Mouse (Mus musculus) MEL (cell line): ENCODE data around the gene Erbb4. TPM values are rescaled to one million over a fixed set of nuclear protein-coding genes. Genes with fewer than 3 reads are reported as not detected.
"Not testable (repeated sequence)": the region's sequence is repeated elsewhere in the genome, so short reads cannot be mapped to it uniquely, and the experiment has no call there.

ENCODE experiments used
- DNase-seq: peaks from one replicate; pipeline ENCODE4 v3.0.0; 2011; ENCODE audit warnings: low read depth, low spot score
- H3K27ac ChIP-seq: 2 replicates; pipeline ENCODE4 v1.5.1; 2012; ENCODE audit warnings: low read depth, mild to moderate bottlenecking, control low read depth, low read length, moderate library complexity; ENCODE audit not compliant: control insufficient read depth
- H3K27me3 ChIP-seq, 2 experiments: fragments of 150-350 bp in 1 of 2; sonication (generic) in 1 of 2; 2 replicates each; pipeline ENCODE4 v1.6.1; 2012; ENCODE audit warnings: low read length in 2 of 2, mild to moderate bottlenecking in 2 of 2, improper control_type of control experiment in 1 of 2, moderate library complexity in 1 of 2; ENCODE audit not compliant: insufficient read depth in 2 of 2, control insufficient read depth in 1 of 2
- H3K36me3 ChIP-seq, 2 experiments: 2 replicates each; pipeline ENCODE4 v1.6.1; 2012 to 2014; ENCODE audit warnings: low read length in 2 of 2, improper control_type of control experiment in 1 of 2, inconsistent platforms in 1 of 2, mild to moderate bottlenecking in 1 of 2; ENCODE audit not compliant: insufficient read depth in 2 of 2, control insufficient read depth in 1 of 2
- H3K4me1 ChIP-seq, 2 experiments: fragments of 150-350 bp in 1 of 2; sonication (generic) in 1 of 2; 2 replicates each; pipeline ENCODE4 v1.6.1; 2012; ENCODE audit warnings: low read length in 2 of 2, improper control_type of control experiment in 1 of 2, mild to moderate bottlenecking in 1 of 2; ENCODE audit not compliant: insufficient read depth in 2 of 2, control insufficient read depth in 1 of 2
- H3K4me3 ChIP-seq, 2 experiments: fragments of 150-350 bp in 1 of 2; sonication (generic) in 1 of 2; 2 replicates each; pipeline ENCODE4 v1.5.1; 2012; ENCODE audit warnings: low read depth in 2 of 2, low read length in 2 of 2, mild to moderate bottlenecking in 2 of 2, moderate library complexity in 2 of 2, control low read depth in 1 of 2, improper control_type of control experiment in 1 of 2; ENCODE audit not compliant: control insufficient read depth in 1 of 2, insufficient read depth in 1 of 2
- H3K79me2 ChIP-seq: 2 replicates; pipeline ENCODE4 v1.6.1; 2012; ENCODE audit warnings: mild to moderate bottlenecking, low read length, moderate library complexity; ENCODE audit not compliant: control insufficient read depth, poor library complexity, insufficient read depth
- H3K9ac ChIP-seq: 2 replicates; pipeline ENCODE4 v1.6.1; 2012; ENCODE audit warnings: low read depth, mild to moderate bottlenecking, control low read depth, low read length, moderate library complexity; ENCODE audit not compliant: control insufficient read depth, poor library complexity, severe bottlenecking
- H3K9me3 ChIP-seq: fragments of 150-350 bp; sonication (generic); replicated peaks from 2 replicates; pipeline ENCODE4 v1.6.1; 2012; ENCODE audit warnings: mild to moderate bottlenecking, low read length, improper control_type of control experiment, moderate library complexity; ENCODE audit not compliant: insufficient read depth
- CTCF ChIP-seq, 3 experiments: IDR thresholded peaks in 2 of 3; conservative IDR thresholded peaks in 1 of 3; 2 replicates each; pipeline ENCODE4 v1.5.1; 2011 to 2012; ENCODE audit warnings: low read length in 3 of 3, low read depth in 2 of 3, mild to moderate bottlenecking in 2 of 3, improper control_type of control experiment in 1 of 3, inconsistent platforms in 1 of 3, mixed read lengths in 1 of 3, moderate library complexity in 1 of 3; ENCODE audit not compliant: control insufficient read depth in 1 of 3, insufficient read depth in 1 of 3, poor library complexity in 1 of 3, severe bottlenecking in 1 of 3
- E2F4 ChIP-seq: IDR thresholded peaks from 2 replicates; pipeline ENCODE4 v1.6.1; 2011; ENCODE audit warnings: low read depth, low read length, improper control_type of control experiment, borderline replicate concordance
- EP300 ChIP-seq, 2 experiments: IDR thresholded peaks; 2 replicates each; pipeline ENCODE4 v1.6.1; 2011; ENCODE audit warnings: improper control_type of control experiment in 2 of 2, low read length in 2 of 2, low read depth in 1 of 2, mild to moderate bottlenecking in 1 of 2
- ETS1 ChIP-seq: IDR thresholded peaks from 2 replicates; pipeline ENCODE4 v1.6.1; 2012; ENCODE audit warnings: low read depth, mild to moderate bottlenecking, inconsistent platforms, low read length, improper control_type of control experiment, moderate library complexity
- GABPA ChIP-seq: IDR thresholded peaks from 2 replicates; pipeline ENCODE4 v1.6.1; 2012; ENCODE audit warnings: low read depth, mild to moderate bottlenecking, inconsistent platforms, low read length, improper control_type of control experiment, moderate library complexity
- HCFC1 ChIP-seq: IDR thresholded peaks from 2 replicates; pipeline ENCODE4 v1.6.1; 2012; ENCODE audit warnings: low read depth, mild to moderate bottlenecking, inconsistent platforms, low read length, improper control_type of control experiment, moderate library complexity
- JUND ChIP-seq: IDR thresholded peaks from 2 replicates; pipeline ENCODE4 v1.6.1; 2011; ENCODE audit warnings: low read depth, mild to moderate bottlenecking, improper control_type of control experiment, low read length
- MEF2A ChIP-seq: IDR thresholded peaks from 2 replicates; pipeline ENCODE4 v1.6.1; 2014; ENCODE audit warnings: low read depth, mild to moderate bottlenecking, inconsistent platforms, low read length, improper control_type of control experiment; ENCODE audit not compliant: poor library complexity, insufficient replicate concordance, severe bottlenecking; ENCODE audit errors: extremely low read depth
- MXI1 ChIP-seq: IDR thresholded peaks from 2 replicates; pipeline ENCODE4 v1.6.1; 2011; ENCODE audit warnings: mild to moderate bottlenecking, low read depth, low read length, improper control_type of control experiment
- MYC ChIP-seq: IDR thresholded peaks from 2 replicates; pipeline ENCODE4 v1.6.1; 2011; ENCODE audit warnings: low read depth, mild to moderate bottlenecking, low read length, improper control_type of control experiment, moderate library complexity
- POLR2AphosphoS5 ChIP-seq: IDR thresholded peaks from 2 replicates; pipeline ENCODE4 v1.6.1; 2012; ENCODE audit warnings: low read depth, borderline replicate concordance, mild to moderate bottlenecking, inconsistent platforms, low read length, moderate library complexity, mixed read lengths
- RAD21 ChIP-seq: IDR thresholded peaks from 2 replicates; pipeline ENCODE4 v1.6.1; 2011; ENCODE audit warnings: mild to moderate bottlenecking, low read depth, low read length, improper control_type of control experiment
- RCOR1 ChIP-seq: IDR thresholded peaks from 2 replicates; pipeline ENCODE4 v1.6.1; 2012; ENCODE audit warnings: low read depth, mild to moderate bottlenecking, inconsistent platforms, low read length, improper control_type of control experiment
- SIN3A ChIP-seq: IDR thresholded peaks from 2 replicates; pipeline ENCODE4 v1.6.1; 2012; ENCODE audit warnings: low read length, improper control_type of control experiment, inconsistent platforms
- TBP ChIP-seq: IDR thresholded peaks from 2 replicates; pipeline ENCODE4 v1.8.0; 2011; ENCODE audit warnings: low read depth, low read length, improper control_type of control experiment
- USF1 ChIP-seq: IDR thresholded peaks from 2 replicates; pipeline ENCODE4 v1.6.1; 2014; ENCODE audit warnings: low read depth, mild to moderate bottlenecking, inconsistent platforms, low read length, improper control_type of control experiment, moderate library complexity
- USF2 ChIP-seq, 2 experiments: IDR thresholded peaks; 2 replicates each; pipeline ENCODE4 v1.6.1; 2011 to 2012; ENCODE audit warnings: improper control_type of control experiment in 2 of 2, low read length in 2 of 2, borderline replicate concordance in 1 of 2, inconsistent platforms in 1 of 2, low read depth in 1 of 2, mild to moderate bottlenecking in 1 of 2; ENCODE audit not compliant: insufficient read depth in 1 of 2
- ZC3H11A ChIP-seq: IDR thresholded peaks from 2 replicates; pipeline ENCODE4 v1.6.1; 2012; ENCODE audit warnings: low read depth, mild to moderate bottlenecking, inconsistent platforms, low read length, improper control_type of control experiment
- ZMIZ1 ChIP-seq: IDR thresholded peaks from 2 replicates; pipeline ENCODE4 v1.6.1; 2012; ENCODE audit warnings: low read depth, mild to moderate bottlenecking, inconsistent platforms, low read length, improper control_type of control experiment, moderate library complexity
- ZNF384 ChIP-seq: IDR thresholded peaks from 2 replicates; pipeline ENCODE4 v1.6.1; 2012; ENCODE audit warnings: low read depth, mild to moderate bottlenecking, inconsistent platforms, low read length, improper control_type of control experiment
- polyA plus RNA-seq, 2 experiments: library from polyadenylated mRNA; stranded (reverse) in 1 of 2; unstranded in 1 of 2; fragments of >175 nt in 1 of 2; fragments of >200 nt in 1 of 2; gene quantifications; 2 replicates each; pipeline versions ENCODE4 v1.2.1 to v1.2.4; 2012; ENCODE audit warnings: low replicate concordance in 2 of 2, low read depth in 1 of 2; ENCODE audit not compliant: insufficient read length in 2 of 2, insufficient read depth in 1 of 2, missing spikeins in 1 of 2
- total RNA-seq: library from RNA; depleted of rRNA; stranded (reverse); fragments of 300-350 nt; gene quantifications from 2 replicates; pipeline ENCODE4 v1.2.3, GENCODE M21; 2012

Gene Erbb4
- total and polyA plus RNA-seq, 3 experiments = not detected

- DNase-seq = no peak
- Histone ChIP-seq H3K9ac (no peak overlapping the region), H3K4me1 (no peaks in the 10 kb centered on the region), H3K27me3 (no peaks in the 10 kb centered on the region), H3K4me3 (no peak overlapping the region), H3K36me3 (no peaks in the 10 kb centered on the region), H3K27ac (no peak overlapping the region), H3K79me2 (no peaks in the 10 kb centered on the region), H3K9me3 (no peaks in the 10 kb centered on the region)
- no peak for TF ChIP-seq RCOR1
- TF ChIP-seq MEF2A = no peak
- no peak for TF ChIP-seq TBP
- no peak for TF ChIP-seq USF2 (IDR thresholded peaks at IDR 0.05; ENCODE audit: borderline replicate concordance in 1 of 2, insufficient read depth in 1 of 2, low read depth in 1 of 2, low read length in 2 of 2)
- no peak for TF ChIP-seq MXI1
- TF ChIP-seq JUND = no peak
- TF ChIP-seq EP300 (IDR thresholded peaks at IDR 0.05; ENCODE audit: low read depth in 1 of 2, low read length in 2 of 2) = no peak
- no peak for TF ChIP-seq RAD21
- TF ChIP-seq CTCF (IDR thresholded peaks at IDR 0.05 in 2 of 3, conservative IDR thresholded peaks at IDR 0.05 in 1 of 3; ENCODE audit: control insufficient read depth in 1 of 3, insufficient read depth in 1 of 3, low read depth in 2 of 3, low read length in 3 of 3, poor library complexity in 1 of 3, severe bottlenecking in 1 of 3) = no peak
- no peak for TF ChIP-seq USF1
- TF ChIP-seq ZNF384 = no peak
- no peak for TF ChIP-seq MYC
- no peak for TF ChIP-seq E2F4
Measured at GRCm38 (mm10) chr1:68780653-68781052, 327.2 kb downstream of the Erbb4 start.

DNA sequence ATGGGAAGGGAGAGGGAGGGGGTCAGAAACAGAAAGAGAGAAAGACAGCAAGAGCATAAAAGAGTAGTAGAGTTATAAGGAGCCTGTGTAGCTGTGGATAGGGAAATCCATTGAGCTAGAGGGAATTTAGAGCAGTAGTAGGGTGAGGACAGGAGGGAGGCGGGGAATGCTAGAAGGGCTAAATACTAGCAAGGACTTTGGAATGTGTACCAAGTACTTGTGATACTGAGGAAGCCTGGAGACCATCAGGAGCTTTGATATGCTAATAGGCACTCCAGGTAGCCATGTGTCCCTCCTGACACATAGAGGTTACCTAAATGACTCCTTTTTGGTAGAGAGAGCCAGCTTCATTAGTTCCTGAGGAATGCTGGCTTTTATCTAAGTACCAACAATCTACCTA, 327.8 kb downstream of the Erbb4 start:
- Histone ChIP-seq H3K4me1 (no peaks in the 10 kb centered on the region), H3K9ac (no peak overlapping the region), H3K4me3 (no peak overlapping the region), H3K27ac (no peak overlapping the region), H3K9me3 (no peaks in the 10 kb centered on the region), H3K36me3 (no peaks in the 10 kb centered on the region), H3K27me3 (no peaks in the 10 kb centered on the region), H3K79me2 (no peaks in the 10 kb centered on the region)
- no peak for DNase-seq
- TF ChIP-seq ZMIZ1 (no peak), SIN3A (no peak), ETS1 (no peak), MYC (no peak), GABPA (no peak), TBP (no peak), ZNF384 (no peak), ZC3H11A (no peak), MXI1 (no peak), HCFC1 (no peak), POLR2AphosphoS5 (no peak)

- not testable (repeated sequence) for H3K4me1 ChIP-seq, H3K9ac ChIP-seq, H3K27ac ChIP-seq, H3K79me2 ChIP-seq, H3K27me3 ChIP-seq, DNase-seq, H3K9me3 ChIP-seq, H3K36me3 ChIP-seq, H3K4me3 ChIP-seq
Measured at GRCm38 (mm10) chr1:68766095-68766494, 341.8 kb downstream of the Erbb4 start.
